Mouse (Mus musculus): ENCODE results near the gene Csrp1.

The Csrp1 gene

GRCm38 (mm10) chr1:135698046-135698445, 21.8 kb upstream of the Csrp1 start:
- no peak for DNase-seq (ENCODE audit: extremely low spot score, low spot score)

- DNase-seq (ENCODE audit: extremely low spot score, low spot score), result peak; percentile 71
Observed at GRCm38 (mm10) chr1:135698451-135698921, 21.4 kb upstream of the Csrp1 start.

- DNase-seq (ENCODE audit: extremely low spot score, low spot score), result peak; percentile 75
Observed at GRCm38 (mm10) chr1:135698996-135699705, 20.7 kb upstream of the Csrp1 start.

GRCm38 (mm10) chr1:135699892-135700291, 20.0 kb upstream of the Csrp1 start:
- DNase-seq (ENCODE audit: extremely low spot score, low spot score), result no peak

GRCm38 (mm10) chr1:135700605-135701004, 19.3 kb upstream of the Csrp1 start:
- DNase-seq (ENCODE audit: extremely low spot score, low spot score), result peak; percentile 86

GRCm38 (mm10) chr1:135701314-135701713, 18.5 kb upstream of the Csrp1 start:
- DNase-seq (ENCODE audit: extremely low spot score, low spot score), result no peak

- DNase-seq (ENCODE audit: extremely low spot score, low spot score), result no peak
Observed at GRCm38 (mm10) chr1:135702722-135703121, 17.1 kb upstream of the Csrp1 start.

- no peak for DNase-seq (ENCODE audit: extremely low spot score, low spot score)
Observed at GRCm38 (mm10) chr1:135704317-135704821, 15.5 kb upstream of the Csrp1 start.

- DNase-seq (ENCODE audit: extremely low spot score, low spot score), result no peak
Observed at GRCm38 (mm10) chr1:135708369-135708768, 11.5 kb upstream of the Csrp1 start.

GRCm38 (mm10) chr1:135711126-135711525, 8.7 kb upstream of the Csrp1 start:
- DNase-seq (ENCODE audit: extremely low spot score, low spot score), result no peak

- no peak for DNase-seq (ENCODE audit: extremely low spot score, low spot score)
Observed at GRCm38 (mm10) chr1:135714028-135714815, 5.6 kb upstream of the Csrp1 start.

GRCm38 (mm10) chr1:135714901-135715609, 4.8 kb upstream of the Csrp1 start:
- no peak for DNase-seq (ENCODE audit: extremely low spot score, low spot score)

- DNase-seq (ENCODE audit: extremely low spot score, low spot score), result peak; percentile 67
Observed at GRCm38 (mm10) chr1:135719486-135719885, 375 bp upstream of the Csrp1 start.

GRCm38 (mm10) chr1:135723016-135723415, 3.2 kb downstream of the Csrp1 start:
- no peak for DNase-seq (ENCODE audit: extremely low spot score, low spot score)

- no peak for DNase-seq (ENCODE audit: extremely low spot score, low spot score)
Observed at GRCm38 (mm10) chr1:135724134-135724533, 4.3 kb downstream of the Csrp1 start.

GRCm38 (mm10) chr1:135725324-135725723, 5.5 kb downstream of the Csrp1 start:
- DNase-seq (ENCODE audit: extremely low spot score, low spot score), result no peak

GRCm38 (mm10) chr1:135725936-135726335, 6.1 kb downstream of the Csrp1 start:
- no peak for DNase-seq (ENCODE audit: extremely low spot score, low spot score)

GRCm38 (mm10) chr1:135728631-135729366, 8.9 kb downstream of the Csrp1 start:
- DNase-seq (ENCODE audit: extremely low spot score, low spot score), result peak; percentile 89

GRCm38 (mm10) chr1:135729367-135729713, 9.5 kb downstream of the Csrp1 start:
- DNase-seq (ENCODE audit: extremely low spot score, low spot score), result no peak

- DNase-seq (ENCODE audit: extremely low spot score, low spot score), result no peak
Observed at GRCm38 (mm10) chr1:135729821-135730220, 10.0 kb downstream of the Csrp1 start.

- DNase-seq (ENCODE audit: extremely low spot score, low spot score), result no peak
Observed at GRCm38 (mm10) chr1:135730296-135730695, 10.4 kb downstream of the Csrp1 start.

Measured in neural tube, embryonic 10.5 days (tissue).